Mouse (Mus musculus) left cerebral cortex, adult 9 months (tissue): ENCODE data around the gene H2-K1.

Experiments
- DNase-seq, 2 experiments: peaks; one replicate each; pipeline ENCODE4 v3.0.0; 2022; ENCODE audit warnings: low spot score in 2 of 2

H2-K1 gene

GRCm38 (mm10) chr17:33982136-33982535, 18.0 kb downstream of the H2-K1 start:
- DNase-seq: peak in 1 of 2 experiments; percentile 61

DNA sequence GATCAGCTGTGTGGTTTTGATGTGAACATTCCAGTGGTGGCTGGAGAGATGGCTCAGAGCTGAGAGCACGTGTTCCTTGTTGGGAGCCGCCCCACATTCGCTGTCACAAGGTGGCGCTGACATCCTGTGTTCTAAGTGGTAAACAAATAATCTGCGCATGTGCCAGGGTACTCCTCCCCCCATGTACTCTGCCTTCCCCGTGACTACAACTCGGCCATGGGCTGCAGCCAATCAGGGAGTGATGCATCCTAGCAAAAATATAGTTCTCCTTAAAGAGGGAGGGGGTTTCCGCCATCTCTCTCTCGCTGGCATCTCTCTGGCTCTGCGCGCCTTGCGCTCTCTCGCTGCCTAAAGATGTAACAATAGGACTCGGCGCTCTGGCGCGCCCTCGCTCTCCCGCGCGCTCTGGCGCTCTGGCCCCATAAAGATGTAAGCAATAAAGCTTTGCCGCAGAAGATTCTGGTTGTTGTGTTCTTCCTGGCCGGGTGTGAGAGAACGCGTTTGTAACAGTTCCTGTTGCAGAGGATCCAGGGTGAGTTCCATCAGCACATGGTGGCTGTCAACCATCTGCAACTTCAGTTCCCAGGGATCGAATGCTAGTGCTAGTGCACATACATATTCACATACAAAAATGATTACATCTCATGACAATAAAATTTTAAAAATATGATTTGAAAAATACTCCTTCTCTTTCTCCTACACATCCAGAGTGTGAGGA, 18.8 kb downstream of the H2-K1 start:
- DNase-seq: peak; percentile 88 to 95

GRCm38 (mm10) chr17:33980181-33981035, 19.7 kb downstream of the H2-K1 start:
- no peak for DNase-seq

GRCm38 (mm10) chr17:33979512-33980050, 20.6 kb downstream of the H2-K1 start:
- DNase-seq: no peak

DNA sequence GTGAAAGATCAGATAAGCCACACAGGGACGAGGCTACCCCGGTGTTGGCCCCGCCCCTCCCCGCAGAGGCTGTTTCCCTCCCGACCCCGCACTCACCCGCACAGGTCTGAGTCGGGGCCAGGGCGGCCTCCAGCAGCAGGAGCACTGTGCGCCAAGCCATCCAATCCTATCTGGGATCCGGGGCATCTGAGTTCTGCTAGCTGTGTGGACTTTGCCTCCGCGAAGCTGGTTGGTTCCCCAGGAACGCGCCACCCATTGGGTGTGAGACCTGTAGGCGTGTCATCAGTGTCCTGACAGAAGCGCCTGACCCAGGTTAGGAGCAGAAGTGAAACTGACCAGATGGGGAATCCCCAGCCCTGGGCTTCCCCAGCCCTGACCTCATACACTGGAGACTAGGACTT, 21.5 kb downstream of the H2-K1 start:
- peak; percentile 52 to 65 for DNase-seq

DNA sequence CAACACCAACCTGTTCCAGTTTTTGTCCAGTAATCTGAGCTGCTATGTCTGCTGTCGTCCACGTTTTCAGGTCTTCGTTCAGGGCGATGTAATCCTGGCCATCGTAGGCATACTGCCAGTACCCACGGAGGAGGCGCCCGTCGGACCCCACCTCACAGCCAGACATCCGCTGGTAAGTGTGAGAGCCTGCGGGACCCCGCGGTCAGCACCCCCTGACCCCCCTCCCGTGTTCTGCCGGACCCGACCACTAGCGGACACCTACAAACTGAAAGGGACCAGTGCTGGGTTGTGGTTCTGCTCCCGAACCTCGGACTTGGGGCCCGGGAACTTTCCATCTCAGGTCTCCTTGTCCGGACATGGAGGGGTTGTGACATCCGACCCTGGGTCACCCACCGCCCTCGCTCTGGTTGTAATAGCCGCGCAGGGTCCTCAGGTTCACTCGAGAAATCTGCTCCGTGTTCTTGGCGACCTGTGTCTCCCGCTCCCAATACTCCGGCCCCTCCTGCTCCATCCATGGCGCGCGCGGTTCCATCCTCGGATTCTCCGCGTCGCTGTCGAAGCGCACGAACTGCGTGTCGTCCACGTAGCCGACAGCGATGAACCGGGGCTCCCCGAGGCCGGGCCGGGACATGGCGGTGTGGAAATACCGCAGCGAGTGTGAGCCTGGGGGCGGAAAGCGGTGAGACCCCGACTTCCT, 22.1 kb downstream of the H2-K1 start:
- DNase-seq: no peak

- DNase-seq: no peak
Measured at GRCm38 (mm10) chr17:33973572-33973971, 26.6 kb downstream of the H2-K1 start.

DNA sequence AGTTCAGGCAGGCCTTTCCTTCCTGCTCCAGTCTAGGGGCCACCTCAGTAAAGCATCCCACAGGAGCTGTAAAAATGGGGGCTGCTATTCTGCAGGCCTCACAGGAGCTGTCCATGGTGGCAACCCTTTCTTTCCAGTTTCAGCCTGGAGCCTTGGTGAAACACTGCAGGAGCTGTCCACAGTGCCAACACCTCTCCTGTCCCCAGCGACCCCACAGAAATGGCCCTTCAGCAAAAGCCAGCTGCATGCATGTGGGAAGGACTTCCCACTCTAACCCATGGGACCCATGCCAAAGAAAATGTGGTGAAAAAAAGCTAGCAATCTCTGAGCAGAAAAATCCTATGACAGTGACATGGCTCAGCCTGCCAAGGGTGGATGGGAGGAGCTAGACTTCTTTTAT, 27.5 kb downstream of the H2-K1 start:
- DNase-seq: no peak

DNA sequence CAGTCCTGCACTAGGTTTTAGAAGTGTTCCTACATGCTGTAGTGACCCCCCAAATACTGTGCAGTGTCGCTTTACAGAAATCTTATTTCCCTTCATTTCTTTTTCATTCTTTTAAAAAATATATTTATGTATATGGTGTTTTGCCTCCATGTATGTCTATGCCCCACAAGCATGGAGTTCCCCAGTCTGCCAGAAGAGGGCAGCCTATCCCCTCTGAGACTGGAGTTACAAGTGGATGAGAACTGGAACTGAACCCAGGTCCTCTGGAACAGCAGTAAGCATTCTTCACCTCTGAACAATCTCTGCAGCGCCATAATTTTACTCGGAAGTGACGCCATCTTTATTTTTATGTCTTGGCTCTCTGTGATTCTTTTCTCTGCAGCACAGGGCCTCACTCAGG, 30.8 kb downstream of the H2-K1 start:
- no peak for DNase-seq

DNA sequence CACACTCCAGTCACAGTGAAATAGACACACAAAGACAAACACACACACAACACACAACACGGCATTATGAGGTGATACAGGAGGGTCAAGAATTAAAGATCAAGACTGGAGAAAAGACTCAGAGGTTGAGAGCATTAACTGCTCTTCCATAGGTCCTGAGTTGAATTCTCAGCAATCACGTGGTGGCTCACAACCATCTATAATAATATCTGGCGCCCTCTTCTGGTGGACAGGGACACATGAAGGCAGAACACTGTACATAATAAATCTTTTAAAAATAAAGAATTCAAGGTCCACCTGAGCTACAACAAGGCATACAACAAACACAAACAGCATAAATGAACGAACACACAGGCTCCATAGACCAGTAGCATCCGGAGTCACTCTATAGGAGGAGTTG, 31.2 kb downstream of the H2-K1 start:
- DNase-seq: no peak

DNA sequence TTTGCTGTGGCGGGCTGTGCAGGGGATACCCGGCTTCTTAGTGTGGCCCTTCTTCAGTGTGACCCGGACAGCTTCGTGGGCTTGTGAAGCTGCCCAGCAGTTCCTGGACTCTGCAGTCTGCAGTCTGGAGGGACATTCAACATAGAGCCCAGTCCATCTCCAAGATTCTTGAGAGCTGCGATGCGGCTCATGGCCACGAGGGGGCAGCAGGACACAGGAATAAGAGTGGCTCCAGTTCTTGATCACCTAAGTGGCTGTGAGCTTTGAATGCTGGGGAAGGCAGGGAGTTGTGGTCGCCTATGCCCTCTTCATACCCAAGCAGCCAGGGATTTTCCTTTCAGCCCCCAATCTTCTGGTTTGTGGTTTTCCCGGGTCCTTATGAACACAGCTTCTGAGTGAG, 31.7 kb downstream of the H2-K1 start:
- peak in 1 of 2 experiments; percentile 83 for DNase-seq

GRCm38 (mm10) chr17:33965846-33966550, 34.1 kb downstream of the H2-K1 start:
- DNase-seq: no peak

GRCm38 (mm10) chr17:33965082-33965845, 34.9 kb downstream of the H2-K1 start:
- DNase-seq: no peak

GRCm38 (mm10) chr17:33962876-33963275, 37.3 kb downstream of the H2-K1 start:
- DNase-seq: no peak

DNA sequence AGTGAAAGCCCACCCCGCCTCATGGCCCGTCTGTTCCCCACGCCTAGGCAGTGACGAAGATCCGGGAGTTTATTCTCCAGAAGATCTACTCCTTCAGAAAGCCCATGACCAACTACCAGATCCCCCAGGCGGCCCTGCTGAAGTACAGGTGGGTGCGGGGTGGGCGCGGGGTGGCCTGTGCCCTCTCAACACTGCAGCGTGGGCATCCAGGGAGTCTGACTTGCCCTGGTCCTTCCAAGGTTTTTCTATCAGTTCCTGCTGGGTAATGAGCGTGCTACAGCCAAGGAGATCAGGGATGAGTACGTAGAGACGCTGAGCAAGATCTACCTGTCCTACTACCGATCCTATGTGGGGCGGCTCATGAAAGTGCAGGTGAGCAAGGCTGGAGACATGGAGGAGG, 40.2 kb downstream of the H2-K1 start:
- no peak for DNase-seq

GRCm38 (mm10) chr17:33959135-33959534, 41.0 kb downstream of the H2-K1 start:
- no peak for DNase-seq

- no peak for DNase-seq
Measured at GRCm38 (mm10) chr17:33958451-33958850, 41.7 kb downstream of the H2-K1 start.

GRCm38 (mm10) chr17:33957493-33957892, 42.7 kb downstream of the H2-K1 start:
- DNase-seq: no peak

DNA sequence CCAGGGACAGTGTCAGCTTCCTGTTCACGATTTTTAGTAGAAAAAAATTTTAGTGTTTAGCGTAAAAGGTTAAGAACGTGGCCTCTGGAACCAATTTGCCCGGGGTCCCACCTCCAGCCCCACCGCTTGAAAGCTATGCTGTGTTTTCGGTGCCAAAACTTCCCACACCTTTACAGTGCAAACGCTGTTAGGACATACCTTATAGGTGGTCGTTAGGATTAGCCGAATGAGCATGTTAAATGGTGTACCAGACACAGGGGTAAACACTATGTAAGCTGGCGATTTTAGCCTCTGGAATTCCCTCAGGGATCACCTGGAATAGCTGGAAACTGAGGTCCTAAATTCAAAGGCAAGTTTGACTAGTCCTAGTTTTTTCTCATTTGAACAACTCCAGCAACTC, 43.8 kb downstream of the H2-K1 start:
- DNase-seq: no peak

GRCm38 (mm10) chr17:33955555-33956214, 44.5 kb downstream of the H2-K1 start, which contains the start of the genes Vps52 and Rps18:
Gene Vps52 (plus strand): TSS chr17:33955812.
Gene Rps18 (minus strand): TSS chr17:33956001.
- DNase-seq: peak; percentile 97 to 99
